Mouse (Mus musculus) E14TG2a.4 (cell line): Measurements from ENCODE around the gene Ap3d1.

Source experiments
- CTCF ChIP-seq: conservative IDR thresholded peaks from 2 replicates; pipeline ENCODE4 v1.5.1; 2014; ENCODE audit warnings: low read length
- NANOG ChIP-seq: IDR thresholded peaks from 2 replicates; pipeline ENCODE4 v1.6.1; 2014; ENCODE audit warnings: borderline replicate concordance, low read length, mixed read lengths
- POU5F1 ChIP-seq: IDR thresholded peaks from 2 replicates; pipeline ENCODE4 v1.6.1; 2014; ENCODE audit warnings: low read length, borderline replicate concordance

DNA sequence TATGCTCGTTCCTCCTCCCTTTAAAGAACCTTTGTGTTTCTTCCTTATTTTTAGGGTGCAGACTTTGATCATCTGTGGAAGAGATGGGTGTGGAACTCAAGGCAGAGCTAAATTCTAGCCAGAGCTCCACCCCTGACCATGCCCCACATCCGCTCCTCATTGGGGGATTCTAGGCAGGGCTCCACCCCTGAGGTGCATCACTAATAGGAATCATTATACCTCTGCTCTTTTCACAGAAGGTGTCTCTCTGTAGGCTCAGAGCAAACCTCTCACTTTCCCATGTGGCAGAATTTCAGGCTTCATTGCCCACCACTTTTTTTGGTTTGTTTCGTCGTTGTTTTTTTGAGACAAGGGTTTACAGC, 83.2 kb downstream of the Ap3d1 start:
- TF ChIP-seq CTCF (no peak), NANOG (no peak), POU5F1 (no peak)
